Mouse (Mus musculus) urinary bladder, postnatal 25 days (tissue): ENCODE data around the gene Fam161b.
"Not testable (repeated sequence)": the region's sequence is repeated elsewhere in the genome, so short reads cannot be mapped to it uniquely, and the experiment has no call there.

Source experiments
- DNase-seq: peaks from one replicate; pipeline ENCODE4 v3.0.0; 2022; ENCODE audit warnings: low spot score

Fam161b gene

DNA sequence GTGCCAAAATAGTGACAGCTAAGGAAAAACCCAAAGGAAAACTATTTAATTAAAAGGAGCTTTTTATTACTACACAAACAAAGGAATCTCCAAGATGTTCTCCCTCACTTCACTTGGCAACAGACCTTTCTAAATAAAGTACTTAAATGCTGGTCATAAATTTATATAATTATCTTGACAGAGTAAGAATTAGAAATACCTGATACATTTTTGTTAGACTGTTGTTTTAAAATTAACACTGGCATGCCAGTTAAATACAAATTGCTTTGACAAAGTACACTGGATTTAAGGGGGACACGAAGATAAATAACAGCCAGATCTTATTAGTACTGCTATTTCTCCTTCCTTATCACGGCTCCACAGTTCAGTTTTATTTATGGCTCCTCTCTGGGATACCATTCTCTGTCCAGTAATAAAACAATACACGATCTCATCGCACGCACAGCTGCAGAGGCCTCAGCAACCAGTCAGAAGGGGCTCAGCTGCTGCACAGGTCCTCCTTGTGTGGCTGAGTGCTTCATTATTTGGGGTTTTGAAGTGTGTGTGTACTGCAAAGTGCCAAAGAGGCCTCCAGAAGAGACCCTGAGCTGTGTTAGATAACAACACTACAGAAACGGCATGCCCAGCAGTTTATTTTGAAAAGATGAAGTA, 12.3 kb upstream of the Fam161b start:
- no peak for DNase-seq

- DNase-seq: no peak
Measured at GRCm38 (mm10) chr12:84371647-84372046, 10.0 kb upstream of the Fam161b start.

GRCm38 (mm10) chr12:84366971-84367370, 5.3 kb upstream of the Fam161b start:
- DNase-seq: no peak

GRCm38 (mm10) chr12:84365137-84365536, 3.5 kb upstream of the Fam161b start:
- no peak for DNase-seq

DNA sequence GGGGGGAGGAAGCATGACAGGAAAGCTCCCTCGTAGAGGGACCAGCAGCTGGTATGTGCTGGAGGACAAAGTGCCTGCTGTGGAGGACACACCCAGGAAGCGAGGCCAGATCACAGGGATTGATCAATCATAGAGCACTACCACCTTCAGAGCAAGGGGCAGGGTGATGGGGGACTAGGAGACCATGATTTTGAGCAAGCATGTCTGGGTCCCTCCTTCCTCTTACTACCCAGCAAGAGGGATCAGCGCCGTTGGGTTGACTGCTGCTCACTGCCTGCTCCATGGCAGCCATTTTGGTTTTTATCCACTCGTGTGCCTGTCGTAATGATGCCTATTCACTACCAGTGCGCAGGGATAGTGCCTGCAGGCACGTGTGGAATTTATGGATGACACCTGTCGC, 2.7 kb upstream of the Fam161b start:
- DNase-seq: no peak

- DNase-seq: no peak
Measured at GRCm38 (mm10) chr12:84362872-84363271, 1.2 kb upstream of the Fam161b start.

DNA sequence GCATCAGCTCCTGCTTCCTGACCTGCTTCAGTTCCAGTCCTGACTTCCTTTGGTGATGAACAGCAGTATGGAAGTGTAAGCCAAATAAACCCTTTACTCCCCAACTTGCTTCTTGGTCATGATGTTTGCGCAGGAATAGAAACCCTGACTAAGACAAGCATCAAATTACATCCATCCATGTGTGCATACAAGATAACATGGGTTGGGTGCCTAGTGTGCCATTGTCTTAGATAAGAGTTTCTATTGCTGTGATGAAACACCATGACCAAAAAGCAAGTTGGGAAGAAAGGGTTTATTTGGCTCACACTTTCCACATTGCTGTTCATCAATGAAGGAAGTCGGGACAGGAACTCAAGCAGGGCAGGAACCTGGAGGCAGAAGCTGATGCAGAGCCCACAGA, 2.9 kb downstream of the Fam161b start:
- not testable (repeated sequence) for DNase-seq

DNA sequence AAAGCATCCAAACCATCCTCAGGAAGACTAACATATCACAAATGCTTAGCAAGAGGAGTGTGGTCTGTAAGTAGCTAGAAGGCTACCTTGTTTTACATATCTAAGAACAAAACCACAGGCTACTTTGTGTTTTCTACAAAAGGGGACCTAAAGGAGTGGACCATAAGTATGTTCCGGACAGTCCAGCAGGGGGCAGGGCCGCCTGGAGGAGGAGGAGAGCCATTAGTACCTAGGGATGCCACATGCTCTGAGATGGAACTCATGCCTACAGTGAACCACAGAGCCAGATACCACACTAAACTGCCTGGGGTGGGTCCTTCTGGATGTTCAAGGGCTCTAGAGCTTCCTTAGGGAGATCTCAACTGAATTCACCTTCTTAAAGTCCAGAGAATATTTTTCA, 14.4 kb downstream of the Fam161b start:
- peak; percentile 38 for DNase-seq

DNA sequence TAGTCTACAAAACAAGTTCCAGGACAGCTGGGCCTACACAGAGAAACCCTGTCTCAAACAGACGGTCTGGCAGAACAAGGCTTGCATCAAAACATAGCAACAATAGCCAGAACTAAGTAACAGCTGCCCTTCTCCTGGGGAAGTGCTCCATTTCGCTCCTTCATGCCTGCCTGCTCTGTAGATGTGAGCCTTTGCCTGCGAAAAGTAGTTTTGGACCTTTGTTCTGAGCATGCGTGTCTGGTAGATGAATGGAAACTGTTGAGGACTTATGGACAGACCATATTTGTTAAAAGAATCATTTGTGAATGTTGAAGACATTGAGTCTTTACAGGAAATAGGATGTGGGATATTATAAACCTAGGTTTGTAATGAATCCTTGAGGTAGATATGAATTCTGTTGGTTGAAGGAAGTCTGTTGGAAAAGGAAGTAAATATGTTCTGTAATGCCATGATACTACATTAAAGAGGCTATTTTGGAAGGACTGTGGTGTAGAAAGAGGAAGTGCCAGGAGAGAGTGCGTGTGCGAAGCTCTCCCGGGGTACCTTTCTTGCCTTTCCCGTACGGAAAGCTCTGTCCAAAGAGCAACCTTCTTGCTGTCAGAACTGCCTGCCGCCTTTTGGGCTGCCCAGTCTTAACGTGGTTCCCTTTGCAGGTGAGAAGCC, 24.5 kb downstream of the Fam161b start:
- DNase-seq: no peak

GRCm38 (mm10) chr12:84327111-84327512, 34.5 kb downstream of the Fam161b start:
- no peak for DNase-seq

DNA sequence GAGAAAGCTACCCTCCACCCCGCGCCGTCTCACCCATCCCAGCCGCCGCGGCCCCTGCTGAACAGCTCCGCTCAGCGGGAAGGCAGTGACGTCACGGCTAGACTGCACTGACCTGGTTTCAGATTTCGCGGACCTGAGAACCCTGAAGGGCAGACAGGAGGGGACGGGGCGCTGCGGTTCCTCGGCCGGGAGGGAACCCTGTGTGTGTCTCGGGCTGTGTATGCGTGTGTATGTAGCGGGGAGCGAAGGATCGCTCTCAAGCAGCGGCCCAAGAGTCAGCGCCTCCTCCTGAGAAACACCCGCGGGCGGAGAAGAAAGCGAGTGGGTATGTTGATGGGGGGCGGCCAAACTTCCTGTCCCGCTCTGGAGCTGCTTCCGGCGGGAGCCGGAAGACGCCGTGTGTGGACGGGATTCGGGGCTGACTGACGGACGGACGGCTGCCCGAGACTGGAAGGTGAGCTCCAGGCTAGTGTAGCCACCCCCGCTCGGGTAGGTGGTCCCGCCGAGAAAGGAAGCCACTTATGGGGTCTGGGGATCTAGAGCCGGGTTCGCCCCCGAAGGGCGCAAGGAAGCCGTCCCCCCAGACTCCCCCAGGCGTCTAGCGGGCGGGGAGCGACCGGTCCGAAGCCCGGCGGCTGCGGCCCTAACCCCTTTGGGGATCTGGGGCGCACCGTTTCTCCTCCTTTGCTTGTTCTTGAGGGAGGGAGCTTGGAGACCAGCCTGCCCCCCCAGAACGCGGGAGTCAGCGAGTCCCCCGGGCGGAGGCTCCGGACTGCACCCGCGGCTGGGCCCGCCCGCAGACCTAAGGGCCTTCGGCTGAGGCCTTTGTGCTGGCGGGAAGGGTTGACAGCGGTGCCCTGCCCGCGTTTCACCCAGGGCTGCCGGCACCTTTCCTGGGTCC, 44.7 kb downstream of the Fam161b start, which contains the start of gene Zfp410:
Zfp410 (plus strand) TSS at position 132 of the 901 bp plus-strand sequence.
- peak; percentile 77 for DNase-seq

- DNase-seq: no peak
Measured at GRCm38 (mm10) chr12:84316006-84316405, 45.6 kb downstream of the Fam161b start.

GRCm38 (mm10) chr12:84311306-84311705, 50.3 kb downstream of the Fam161b start:
- DNase-seq: no peak

- DNase-seq: no peak
Measured at GRCm38 (mm10) chr12:84304554-84304953, 57.1 kb downstream of the Fam161b start.

DNA sequence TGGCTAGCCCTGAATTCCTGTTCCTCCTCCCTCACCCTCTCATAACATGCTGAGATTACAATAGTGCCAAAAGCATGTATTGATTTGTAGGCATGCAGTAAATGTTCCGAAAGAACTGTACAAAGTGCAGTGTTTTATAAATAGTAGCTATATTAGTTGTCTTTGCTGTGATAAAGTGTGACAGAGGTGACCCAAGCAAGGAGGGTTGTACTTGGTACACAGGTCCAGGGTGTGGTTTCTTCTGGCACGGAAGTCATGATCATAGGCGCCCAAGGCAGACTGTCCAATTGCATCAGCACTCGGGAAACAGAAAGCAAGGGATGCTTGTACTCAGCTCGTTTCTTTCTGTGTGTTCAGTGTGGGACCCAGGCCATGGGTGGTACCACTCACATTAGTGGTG, 57.5 kb downstream of the Fam161b start:
- no peak for DNase-seq

DNA sequence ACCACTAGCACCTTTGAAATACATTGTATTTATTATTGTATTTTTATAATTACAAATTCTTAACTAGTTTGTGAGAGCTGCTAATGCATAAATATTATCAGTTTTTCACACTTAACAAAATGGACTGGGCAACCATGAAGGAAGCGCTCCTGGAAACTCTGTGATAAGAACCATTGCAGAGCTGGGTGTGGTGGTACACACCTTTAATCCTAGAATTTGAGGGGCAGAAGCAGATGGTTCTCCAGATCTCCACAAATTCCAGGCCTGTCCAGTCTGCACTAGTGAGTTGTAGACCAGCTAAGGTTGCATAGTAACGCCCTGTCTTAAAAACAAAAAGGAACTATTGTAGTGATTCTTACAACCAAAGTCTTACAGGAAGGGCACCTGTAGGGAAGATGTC, 62.4 kb downstream of the Fam161b start:
- DNase-seq: no peak

GRCm38 (mm10) chr12:84297851-84298250, 63.8 kb downstream of the Fam161b start:
- DNase-seq: no peak
